Mouse (Mus musculus) cortical plate, adult 2 months (tissue): Measurements from ENCODE around the gene Ccdc96. TPM values are rescaled to one million over a fixed set of nuclear protein-coding genes. Genes with fewer than 3 reads are reported as not detected.
A peak's percentile ranks its signal among the peaks of the same experiment; 100 is the strongest.

ENCODE experiments used
- H3K27ac ChIP-seq: fragments of 200-500 bp; 2 replicates; pipeline ENCODE4 v1.5.1; 2012; ENCODE audit warnings: low read length, control low read depth, inconsistent platforms; ENCODE audit not compliant: insufficient read depth
- H3K4me1 ChIP-seq: fragments of 200-500 bp; 2 replicates; pipeline ENCODE4 v1.6.1; 2011; ENCODE audit warnings: low read length; ENCODE audit not compliant: control insufficient read depth, insufficient read depth
- H3K4me3 ChIP-seq: fragments of 200-500 bp; 2 replicates; pipeline ENCODE4 v1.5.1; 2011; ENCODE audit warnings: mild to moderate bottlenecking, low read length, control low read depth; ENCODE audit not compliant: insufficient read depth
- CTCF ChIP-seq: fragments of 200-500 bp; IDR thresholded peaks from 2 replicates; pipeline ENCODE4 v1.5.1; 2011; ENCODE audit warnings: mild to moderate bottlenecking, control low read depth, low read length; ENCODE audit not compliant: insufficient read depth; ENCODE audit errors: extremely low read depth
- POLR2A ChIP-seq: fragments of 200-500 bp; IDR thresholded peaks from 2 replicates; pipeline ENCODE4 v1.6.1; 2011; ENCODE audit warnings: mild to moderate bottlenecking, low read length, control low read depth; ENCODE audit not compliant: insufficient read depth; ENCODE audit errors: extremely low read depth
- polyA plus RNA-seq: library from polyadenylated mRNA; depleted of rRNA; stranded (reverse); fragments of >200 nt; gene quantifications from 2 replicates; pipeline ENCODE4 v1.2.3, GENCODE M21; 2012

The Ccdc96 gene
- polyA plus RNA-seq, 1 experiment = 1.0 TPM

DNA sequence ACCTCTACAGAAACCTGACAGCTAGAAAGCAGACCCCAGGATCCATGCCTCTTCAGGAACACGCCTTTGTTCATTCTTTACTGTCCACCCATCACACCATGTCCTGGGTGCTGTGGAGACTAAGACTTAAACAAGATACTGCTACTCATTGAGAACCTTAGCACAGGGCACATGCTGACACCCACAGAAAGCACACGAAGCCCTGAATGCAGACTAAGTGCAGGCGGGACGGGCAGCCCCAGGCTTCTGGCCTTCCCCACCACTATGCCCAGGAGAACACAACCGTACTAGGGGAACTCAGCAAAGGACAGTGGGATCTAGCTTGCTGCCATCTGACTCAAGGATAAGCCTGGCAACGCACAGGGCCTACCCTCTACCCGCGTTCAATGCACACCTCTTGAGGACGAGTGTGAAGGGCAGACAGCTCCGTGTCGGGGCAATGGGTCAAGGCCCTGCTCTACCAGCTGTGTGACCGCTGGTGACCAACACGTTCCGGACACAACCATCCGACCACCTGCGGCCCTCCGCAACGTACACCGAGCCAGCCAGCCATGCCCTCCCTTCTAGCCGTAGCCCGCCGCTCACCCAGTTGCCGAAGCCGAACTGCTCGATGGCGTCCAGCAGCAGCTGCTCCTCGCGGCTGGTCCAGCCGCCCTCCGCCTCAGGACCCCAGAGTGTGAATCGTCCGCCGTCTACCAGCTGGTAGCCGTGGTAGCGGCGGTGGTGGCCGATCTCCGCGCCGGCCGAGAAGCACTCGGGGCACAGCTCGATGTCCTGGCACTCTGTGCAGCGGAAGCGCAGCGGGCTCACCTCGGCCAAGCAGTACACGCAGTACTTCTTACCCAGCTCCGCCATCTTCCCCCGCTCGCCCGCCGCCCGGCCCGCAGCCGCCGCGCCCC, 936 bp upstream of the Ccdc96 start:
- peaks cover 17% of the 10 kb centered on the region for H3K4me1 ChIP-seq
- H3K27ac ChIP-seq = no peak overlapping the region
- H3K4me3 ChIP-seq = peak overlapping the region; percentile 99
- TF ChIP-seq POLR2A (no peak), CTCF (no peak)

DNA sequence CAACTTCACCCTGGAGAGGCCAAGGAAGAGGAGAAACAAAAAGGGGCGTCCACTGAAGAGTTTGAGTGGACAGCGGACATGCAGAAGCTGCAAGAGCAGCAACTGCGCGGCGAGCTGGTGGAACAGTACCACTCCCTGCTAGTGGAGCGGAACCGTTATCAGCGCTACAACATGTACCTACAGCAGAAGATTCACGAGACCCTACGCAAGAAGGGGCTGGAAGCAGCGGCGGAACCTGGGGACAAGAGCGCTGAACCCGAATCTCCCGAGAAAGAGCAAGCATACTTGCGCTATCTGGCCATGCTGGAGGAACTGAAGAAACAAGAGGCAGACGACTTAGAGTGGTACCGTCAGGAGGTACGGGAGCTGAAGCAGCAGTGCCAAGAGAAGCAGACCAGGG, 918 bp downstream of the Ccdc96 start:
- no peak overlapping the region; the same call in 1 of the 2 replicates for H3K4me3 ChIP-seq
- TF ChIP-seq POLR2A (no peak), CTCF (no peak)
- no peak overlapping the region for H3K27ac ChIP-seq
- H3K4me1 ChIP-seq = peaks cover 12% of the 10 kb centered on the region; the same call in 1 of the 2 replicates

DNA sequence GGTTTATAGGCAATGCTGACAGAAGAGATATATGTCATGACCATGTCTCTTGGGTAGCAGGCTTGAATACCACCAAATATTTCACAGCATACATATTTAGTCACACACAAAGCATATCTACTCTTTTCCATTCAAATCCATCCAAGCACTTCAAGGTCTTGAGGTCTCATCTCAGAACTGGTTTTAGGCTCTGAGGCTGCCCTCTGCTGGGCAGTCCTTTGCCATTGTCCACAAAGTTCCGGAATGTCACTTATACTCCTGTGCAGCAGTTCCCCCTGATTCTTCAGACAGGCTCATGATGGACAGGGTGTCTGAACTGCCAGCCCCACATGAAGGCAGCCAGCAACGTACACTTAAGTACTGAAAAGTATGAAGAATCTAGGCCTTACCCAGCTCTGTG, 4.8 kb downstream of the Ccdc96 start:
- no peaks in the 10 kb centered on the region for H3K4me1 ChIP-seq
- H3K4me3 ChIP-seq = no peak overlapping the region
- peak; percentile 41; the same call in 1 of the 2 replicates for TF ChIP-seq CTCF
- no peak for TF ChIP-seq POLR2A
- no peak overlapping the region for H3K27ac ChIP-seq

DNA sequence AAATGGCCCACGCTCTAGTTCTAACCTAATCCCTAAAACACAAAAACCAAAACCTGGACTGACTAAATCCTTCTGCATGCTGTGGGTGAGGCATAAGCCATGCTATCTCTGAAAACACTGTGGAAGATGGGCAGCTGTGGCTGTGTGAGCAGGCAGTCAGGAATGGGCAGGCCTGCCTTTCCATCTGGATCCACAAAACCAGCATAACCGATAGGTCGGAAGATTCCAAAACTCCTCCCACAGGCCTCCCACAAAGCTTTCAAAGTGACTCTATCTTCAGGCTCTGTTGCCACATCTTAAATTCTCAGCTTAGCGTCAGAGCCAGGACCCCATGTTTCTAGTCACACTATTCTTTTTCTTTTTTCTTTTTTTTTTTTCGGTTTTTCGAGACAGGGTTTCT, 9.5 kb downstream of the Ccdc96 start:
- H3K27ac ChIP-seq = no peak overlapping the region

DNA sequence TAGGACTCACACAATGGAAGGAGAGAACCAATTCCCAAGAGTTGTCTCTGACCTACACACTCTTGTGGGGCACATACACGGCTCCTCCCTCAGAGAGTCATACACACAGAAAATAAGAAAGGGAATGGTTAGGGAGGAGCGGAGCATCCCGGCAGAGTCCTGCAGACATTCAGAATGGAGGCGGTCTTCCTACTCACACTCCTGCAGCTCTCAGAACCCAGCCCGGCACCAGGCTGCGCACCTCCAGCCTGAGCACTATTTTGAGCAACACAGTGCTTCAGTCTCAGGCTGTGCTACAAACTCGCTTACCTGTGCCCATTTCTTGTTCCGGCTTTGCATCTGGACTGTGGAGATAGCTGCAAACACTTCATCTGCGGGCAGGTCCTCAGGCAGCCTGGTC, 10.3 kb downstream of the Ccdc96 start:
- TF ChIP-seq POLR2A (no peak), CTCF (no peak)
- no peak overlapping the region for H3K4me3 ChIP-seq
- H3K4me1 ChIP-seq = no peaks in the 10 kb centered on the region; the same call in 1 of the 2 replicates
- no peak overlapping the region for H3K27ac ChIP-seq

More for the DNA sequence above, 9.5 kb downstream of the Ccdc96 start:
- no peak overlapping the region for H3K4me3 ChIP-seq
- H3K4me1 ChIP-seq = no peaks in the 10 kb centered on the region; the same call in 1 of the 2 replicates
- TF ChIP-seq CTCF (no peak), POLR2A (no peak)

DNA sequence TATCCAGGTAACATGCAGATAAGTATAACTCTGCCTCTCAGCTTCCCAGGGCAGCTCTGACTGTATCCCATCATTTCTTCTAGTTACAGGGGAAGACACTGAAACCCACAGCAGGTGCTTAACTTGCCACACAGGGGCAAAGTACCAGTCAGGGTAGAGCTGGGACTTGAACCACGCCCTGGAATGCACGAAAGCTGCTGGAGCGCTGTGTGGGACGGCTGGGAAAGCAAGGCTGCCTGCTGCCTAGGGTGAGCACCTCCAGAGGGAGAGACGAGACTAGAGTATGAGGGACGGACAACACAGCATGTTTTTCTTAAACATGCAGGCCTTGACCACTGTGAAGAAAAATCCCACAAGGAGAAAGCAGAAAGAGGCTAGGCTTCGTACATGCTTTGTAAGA, 20.8 kb downstream of the Ccdc96 start:
- H3K4me1 ChIP-seq = no peaks in the 10 kb centered on the region; the same call in 1 of the 2 replicates
- TF ChIP-seq CTCF (no peak), POLR2A (no peak)
- no peak overlapping the region for H3K4me3 ChIP-seq
- H3K27ac ChIP-seq = no peak overlapping the region

DNA sequence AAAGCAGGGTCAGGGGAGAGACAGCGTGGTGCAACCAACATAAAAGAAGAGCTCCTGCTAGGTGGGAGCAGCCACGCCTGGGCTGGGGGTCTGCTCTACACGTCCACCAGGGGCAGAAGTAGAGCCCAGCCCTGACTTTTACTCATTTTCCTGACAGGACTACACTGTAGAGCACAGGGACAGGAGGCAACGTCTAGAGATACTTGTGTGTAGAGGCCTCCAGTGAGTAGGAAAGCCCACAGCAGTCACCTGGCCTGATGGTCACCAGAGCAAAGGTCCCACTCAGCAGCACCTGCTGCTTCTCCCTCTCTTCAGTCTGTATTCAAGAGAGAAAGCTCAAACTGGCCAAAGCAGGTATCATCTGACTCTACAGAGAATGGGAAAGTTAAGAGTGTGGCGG, 21.3 kb downstream of the Ccdc96 start:
- H3K27ac ChIP-seq = no peak overlapping the region
- H3K4me1 ChIP-seq = no peaks in the 10 kb centered on the region; the same call in 1 of the 2 replicates
- TF ChIP-seq POLR2A = no peak
- no peak for TF ChIP-seq CTCF
- H3K4me3 ChIP-seq = no peak overlapping the region

DNA sequence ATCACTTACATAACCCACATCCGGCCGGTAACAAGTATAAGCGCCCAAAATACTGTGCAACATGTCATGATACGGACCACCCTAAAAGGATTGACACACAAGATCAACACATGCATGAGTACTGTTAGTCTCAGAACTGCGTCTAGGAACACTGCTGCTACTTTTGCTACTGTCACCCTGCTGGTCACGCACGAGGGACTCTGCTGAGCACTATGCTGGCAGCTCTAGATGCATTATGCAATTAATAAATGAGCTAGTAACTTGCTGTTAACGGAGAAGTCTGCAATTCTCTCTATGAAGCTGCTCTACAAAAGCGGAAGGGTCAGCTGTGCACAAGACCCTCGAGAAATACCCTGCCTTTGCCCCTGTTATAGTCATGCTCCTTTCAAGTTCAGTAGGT, 24.0 kb downstream of the Ccdc96 start:
- no peak overlapping the region for H3K4me3 ChIP-seq
- no peaks in the 10 kb centered on the region for H3K4me1 ChIP-seq
- H3K27ac ChIP-seq = no peak overlapping the region
- TF ChIP-seq POLR2A (no peak), CTCF (no peak)

DNA sequence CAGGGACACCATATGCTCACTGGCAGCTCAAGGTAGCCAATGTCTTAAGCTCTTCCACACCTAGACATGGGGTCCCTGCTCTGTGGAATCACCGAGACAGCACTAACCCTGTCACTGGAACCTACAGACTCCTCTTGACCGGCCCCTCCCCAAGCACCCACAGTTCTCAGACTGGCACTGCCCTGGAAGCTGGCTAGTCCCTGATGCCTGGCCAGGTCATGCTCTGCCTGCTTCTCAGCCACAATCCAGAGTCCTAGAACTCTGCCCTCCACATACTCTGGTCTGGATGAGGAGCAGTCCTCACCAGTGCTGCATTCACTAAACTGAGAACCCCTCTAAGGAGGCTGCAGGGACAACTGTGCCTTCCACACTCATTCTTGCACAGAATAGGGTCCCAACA, 26.6 kb downstream of the Ccdc96 start:
- no peak overlapping the region for H3K4me3 ChIP-seq
- no peak overlapping the region for H3K27ac ChIP-seq
- H3K4me1 ChIP-seq = no peaks in the 10 kb centered on the region
- no peak for TF ChIP-seq POLR2A
- no peak for TF ChIP-seq CTCF

DNA sequence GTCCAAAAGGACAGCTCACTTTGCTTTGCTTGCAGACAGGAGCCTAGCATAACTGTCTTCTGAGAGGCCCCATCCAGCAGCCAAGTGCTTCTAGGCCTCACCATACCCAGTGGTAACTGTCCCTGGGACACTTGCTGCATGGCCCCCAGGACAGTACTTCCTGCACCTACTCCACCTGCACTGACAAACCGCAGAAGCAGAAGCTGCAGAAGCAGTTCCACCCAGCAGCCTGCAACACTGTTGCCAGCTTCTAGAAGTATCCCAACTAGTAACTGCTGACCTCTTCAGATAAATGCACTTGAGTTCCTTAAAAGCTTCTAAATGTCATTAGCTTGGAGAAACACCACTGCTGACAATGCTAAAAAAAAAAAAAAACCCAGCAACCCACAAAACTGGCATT, 30.7 kb downstream of the Ccdc96 start:
- Histone ChIP-seq H3K4me1 (peaks cover 4% of the 10 kb centered on the region), H3K4me3 (no peak overlapping the region), H3K27ac (no peak overlapping the region)
- no peak for TF ChIP-seq POLR2A
- TF ChIP-seq CTCF = no peak

DNA sequence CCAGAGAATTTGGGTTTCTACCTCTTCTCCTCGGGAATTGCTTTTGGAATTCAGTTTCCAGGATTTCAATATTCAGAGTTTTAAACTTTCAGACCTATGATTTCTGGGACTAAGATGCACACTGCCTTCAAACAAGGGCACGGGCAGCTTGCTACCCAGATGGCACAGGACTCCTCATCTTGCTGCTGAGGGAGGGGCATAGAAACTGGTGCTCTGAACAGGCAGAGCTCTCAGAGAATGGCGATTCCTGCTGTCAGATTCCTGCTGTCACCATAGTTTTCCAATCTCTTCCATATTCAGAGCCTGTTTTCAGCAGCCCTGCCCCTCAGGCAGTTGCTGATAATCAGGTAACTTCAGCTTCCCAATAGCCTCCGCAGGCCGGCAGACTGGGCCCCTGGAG, 31.2 kb downstream of the Ccdc96 start:
- TF ChIP-seq POLR2A (no peak), CTCF (no peak)
- peaks cover 4% of the 10 kb centered on the region for H3K4me1 ChIP-seq
- H3K27ac ChIP-seq = no peak overlapping the region
- no peak overlapping the region for H3K4me3 ChIP-seq
